Mouse (Mus musculus) forebrain, embryonic 13.5 days (tissue): ENCODE data around the gene Foxp4. TPM values are rescaled to one million over a fixed set of nuclear protein-coding genes. Genes with fewer than 3 reads are reported as not detected.

ENCODE experiments used
- ATAC-seq: fragments of 200-750 bp; cut with Nextera tagmentation; 2 replicates; pipeline ENCODE4 v1.8.0; 2017
- H3K27ac ChIP-seq: fragments of 300-500 bp; sonication (generic); 2 replicates; pipeline ENCODE4 v1.5.1; 2015; ENCODE audit warnings: inconsistent platforms, mild to moderate bottlenecking, moderate library complexity
- H3K27me3 ChIP-seq: fragments of 300-500 bp; sonication (generic); 2 replicates; pipeline ENCODE4 v1.6.1; 2015; ENCODE audit warnings: mild to moderate bottlenecking, inconsistent platforms
- H3K36me3 ChIP-seq: fragments of 300-500 bp; sonication (generic); 2 replicates; pipeline ENCODE4 v1.6.1; 2015; ENCODE audit warnings: mild to moderate bottlenecking, inconsistent platforms; ENCODE audit not compliant: poor library complexity, severe bottlenecking
- H3K4me1 ChIP-seq: fragments of 300-500 bp; sonication (generic); 2 replicates; pipeline ENCODE4 v1.6.1; 2015; ENCODE audit warnings: inconsistent platforms
- H3K4me2 ChIP-seq: fragments of 300-500 bp; sonication (generic); 2 replicates; pipeline ENCODE4 v1.6.1; 2015; ENCODE audit warnings: inconsistent platforms, mild to moderate bottlenecking, moderate library complexity
- H3K4me3 ChIP-seq: fragments of 300-500 bp; sonication (generic); 2 replicates; pipeline ENCODE4 v1.5.1; 2015; ENCODE audit warnings: mild to moderate bottlenecking, inconsistent platforms
- H3K9ac ChIP-seq: fragments of 300-500 bp; sonication (generic); 2 replicates; pipeline ENCODE4 v1.6.1; 2015; ENCODE audit warnings: mild to moderate bottlenecking, inconsistent platforms
- H3K9me3 ChIP-seq: fragments of 300-500 bp; sonication (generic); replicated peaks from 2 replicates; pipeline ENCODE4 v1.6.1; 2016; ENCODE audit warnings: inconsistent platforms
- WGBS: fragments of 180-500 bp; shearing (Covaris S2); methylation state at CpG from one replicate; pipeline ENCODE4 v1.1.7; 2015; 5-methylcytosine and 5-hydroxymethylcytosine counted together
- polyA plus RNA-seq: library from polyadenylated mRNA; unstranded; fragments of >200 nt; fragmentation: Nextera tagmentation; extraction: Ambion mirVana; gene quantifications from 2 replicates; pipeline ENCODE4 v1.2.1, GENCODE M21; 2015

The Foxp4 gene
- polyA plus RNA-seq, 1 experiment from 2014 or later = 15.6 TPM

DNA sequence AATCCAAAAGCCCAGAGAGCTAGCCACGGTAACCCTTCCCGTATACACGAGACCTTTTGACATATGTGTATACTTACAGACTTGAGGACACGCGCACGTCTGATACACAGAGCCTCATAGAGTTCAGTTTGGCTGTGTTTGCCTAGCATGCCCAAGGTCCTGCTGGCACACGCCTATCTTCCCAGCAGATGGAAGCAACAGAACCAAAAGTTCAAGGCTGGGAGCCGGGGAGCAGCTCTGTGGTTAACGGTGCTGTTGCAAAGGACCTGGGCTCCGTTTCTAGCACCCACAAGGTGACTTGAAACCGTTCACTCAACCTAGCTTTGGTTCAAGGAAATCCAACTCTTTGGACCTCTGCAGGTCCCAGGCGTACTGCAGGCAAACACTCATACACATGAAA is 25.0 kb upstream of the Foxp4 start:
- no peak for ATAC-seq

DNA sequence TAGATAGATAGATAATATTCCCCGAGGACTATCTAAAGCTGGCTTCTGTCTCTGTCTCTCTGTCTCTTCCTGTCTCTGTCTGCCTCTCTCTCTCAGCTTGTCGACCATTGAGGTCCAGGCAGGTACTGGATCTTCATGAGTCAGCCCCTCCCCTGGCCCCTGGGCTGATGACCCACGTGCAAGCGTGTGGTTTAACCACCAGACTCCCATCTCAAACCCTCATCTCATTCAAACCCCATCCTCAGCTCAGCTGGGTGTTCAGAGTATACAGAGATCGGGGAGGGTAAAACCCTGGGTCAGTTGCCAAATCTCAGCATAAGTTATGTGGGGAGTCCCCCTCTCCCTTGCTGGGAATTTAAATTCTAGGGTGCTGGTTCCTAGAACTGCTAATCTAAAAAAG is 24.3 kb upstream of the Foxp4 start:
- H3K36me3 ChIP-seq = no peaks in the 10 kb centered on the region
- ATAC-seq = no peak
- no peaks in the 10 kb centered on the region for H3K9me3 ChIP-seq
- H3K27ac ChIP-seq = no peak overlapping the region
- no peak overlapping the region for H3K4me3 ChIP-seq
- H3K27me3 ChIP-seq = peaks cover 46% of the 10 kb centered on the region
- no peak overlapping the region for H3K4me2 ChIP-seq
- no peak overlapping the region for H3K9ac ChIP-seq
- H3K4me1 ChIP-seq = peaks cover 38% of the 10 kb centered on the region
- 84% methylated on average over 5 of the region's 5 CpGs for WGBS

More for the DNA sequence above, 25.0 kb upstream of the Foxp4 start:
- no peaks in the 10 kb centered on the region for H3K9me3 ChIP-seq
- H3K27me3 ChIP-seq = peaks cover 47% of the 10 kb centered on the region
- H3K36me3 ChIP-seq = no peaks in the 10 kb centered on the region
- peaks cover 38% of the 10 kb centered on the region for H3K4me1 ChIP-seq
- no peak overlapping the region for H3K27ac ChIP-seq
- 94% methylated on average over 12 of the region's 12 CpGs for WGBS
- H3K4me3 ChIP-seq = no peak overlapping the region
- H3K9ac ChIP-seq = no peak overlapping the region
- no peak overlapping the region for H3K4me2 ChIP-seq

DNA sequence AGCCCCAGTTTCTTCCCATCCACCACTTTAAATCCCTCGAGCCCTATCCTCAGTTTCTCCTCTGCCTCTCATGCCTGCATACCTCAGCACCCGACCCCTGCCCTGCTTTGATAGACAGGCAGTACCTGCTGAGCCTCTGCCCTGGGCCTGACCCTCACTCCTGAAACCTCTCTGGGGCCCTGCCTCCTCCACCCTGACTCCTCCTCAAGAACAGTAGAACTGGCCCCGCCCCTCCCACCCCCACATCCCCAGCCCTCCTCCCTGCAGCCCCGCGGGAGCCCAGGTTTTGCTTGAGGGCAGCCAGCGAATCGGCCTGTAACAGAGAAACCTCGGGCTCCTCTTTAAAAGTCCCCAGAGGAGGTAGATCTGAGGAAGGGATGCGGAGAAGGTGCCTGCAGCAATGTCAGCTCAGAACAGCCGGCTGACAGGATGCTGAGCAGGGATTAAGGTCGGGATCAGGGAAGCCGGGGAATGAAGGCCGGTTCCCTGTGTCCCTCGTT is 22.5 kb upstream of the Foxp4 start:
- peak overlapping the region; percentile 49; the same call in 1 of the 2 replicates for H3K9ac ChIP-seq
- peak overlapping the region; percentile 41 for H3K4me2 ChIP-seq
- ATAC-seq = no peak
- H3K9me3 ChIP-seq = no peaks in the 10 kb centered on the region
- peaks cover 29% of the 10 kb centered on the region for H3K4me1 ChIP-seq
- H3K36me3 ChIP-seq = no peaks in the 10 kb centered on the region
- WGBS = 1% methylated on average over 14 of the region's 14 CpGs
- H3K27ac ChIP-seq = no peak overlapping the region
- no peak overlapping the region for H3K4me3 ChIP-seq
- peaks cover 44% of the 10 kb centered on the region for H3K27me3 ChIP-seq

DNA sequence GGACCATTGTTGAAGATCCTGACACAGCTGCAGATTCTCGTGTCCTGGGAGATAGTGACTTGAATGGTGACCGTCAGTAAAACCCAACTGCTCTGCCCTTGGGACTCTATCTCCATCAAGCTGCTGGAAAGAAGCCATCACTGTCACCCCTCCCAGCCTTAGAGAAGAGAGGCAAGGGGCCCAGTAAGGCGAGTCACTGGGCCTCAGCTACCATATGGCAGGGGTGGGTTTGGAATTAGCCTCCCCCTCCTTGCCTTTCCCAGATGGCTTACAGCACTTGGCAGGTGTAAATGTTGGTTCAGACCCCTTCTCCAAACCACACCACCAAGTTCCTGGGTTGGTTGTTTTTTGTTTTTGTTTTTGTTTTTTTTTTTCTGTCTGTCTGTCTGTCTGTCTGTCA is 21.7 kb upstream of the Foxp4 start:
- ATAC-seq = no peak
- no peak overlapping the region for H3K27ac ChIP-seq
- WGBS = 72% methylated on average over 3 of the region's 3 CpGs

DNA sequence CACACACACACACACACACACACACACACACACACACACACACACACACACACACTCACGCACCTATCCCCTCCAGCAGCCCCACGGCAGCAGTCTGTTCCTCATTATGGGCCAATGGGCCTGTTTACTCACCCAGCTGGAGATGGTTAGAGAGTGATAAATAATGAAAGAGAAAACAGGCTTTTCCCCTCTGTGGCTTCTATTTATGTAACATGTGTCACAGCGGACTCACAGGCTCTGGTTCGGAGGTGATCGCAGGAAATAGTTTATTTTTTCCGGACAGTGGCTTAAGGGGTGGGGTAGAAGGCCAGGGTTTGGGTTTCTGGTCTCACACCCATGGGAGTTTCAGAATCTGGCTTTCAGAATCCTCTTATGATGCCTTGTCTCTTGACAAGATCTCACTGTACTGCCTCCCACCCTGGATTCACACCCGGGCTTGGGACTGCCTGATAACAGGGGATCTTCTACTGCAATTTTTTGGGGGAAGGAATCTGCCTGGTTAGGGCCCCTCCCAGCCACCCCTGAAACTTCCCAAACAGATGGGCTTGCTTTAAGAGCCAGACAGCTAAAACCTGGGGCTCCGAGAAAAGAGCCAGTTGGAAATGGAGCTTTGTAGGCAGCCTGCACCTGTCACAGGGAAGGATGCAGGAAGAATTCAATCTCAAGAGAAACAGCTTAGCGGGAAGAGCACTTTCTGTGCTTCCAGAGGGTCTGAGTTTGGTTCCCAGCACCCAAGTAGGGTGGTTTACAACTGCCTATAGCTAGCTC is 18.8 kb upstream of the Foxp4 start:
- no peak overlapping the region for H3K4me3 ChIP-seq
- H3K27ac ChIP-seq = peak overlapping the region; percentile 1; the same call in 1 of the 2 replicates
- peaks cover 26% of the 10 kb centered on the region for H3K27me3 ChIP-seq
- H3K9me3 ChIP-seq = no peaks in the 10 kb centered on the region
- ATAC-seq = peak; percentile 48; the same call in 1 of the 2 replicates
- H3K36me3 ChIP-seq = no peaks in the 10 kb centered on the region
- no peak overlapping the region for H3K4me2 ChIP-seq
- peaks cover 17% of the 10 kb centered on the region for H3K4me1 ChIP-seq
- 63% methylated on average over 9 of the region's 9 CpGs for WGBS
- H3K9ac ChIP-seq = no peak overlapping the region

More for the DNA sequence above, 21.7 kb upstream of the Foxp4 start:
- H3K27me3 ChIP-seq = peaks cover 44% of the 10 kb centered on the region
- no peak overlapping the region for H3K9ac ChIP-seq
- peaks cover 21% of the 10 kb centered on the region for H3K4me1 ChIP-seq
- no peak overlapping the region for H3K4me2 ChIP-seq
- no peak overlapping the region for H3K4me3 ChIP-seq
- H3K36me3 ChIP-seq = no peaks in the 10 kb centered on the region
- H3K9me3 ChIP-seq = no peaks in the 10 kb centered on the region

DNA sequence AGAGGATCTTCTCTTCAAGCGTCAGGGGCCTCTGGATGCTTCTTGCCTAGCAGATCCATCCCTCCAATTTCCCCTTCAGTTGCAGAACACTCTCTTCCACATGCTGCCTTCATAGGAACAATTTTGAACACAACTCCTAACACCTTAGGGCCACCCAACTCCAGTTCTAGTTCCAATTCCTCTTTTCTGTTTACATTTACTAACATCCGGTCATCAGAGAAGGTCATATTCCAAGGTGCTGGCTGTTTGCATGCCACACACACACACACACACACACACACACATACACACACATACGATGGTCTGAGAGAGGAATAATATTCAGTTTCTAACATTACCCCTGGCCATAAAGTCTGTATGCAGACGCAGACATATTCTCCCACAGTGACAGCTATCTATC is 17.6 kb upstream of the Foxp4 start:
- WGBS = 86% methylated on average over 4 of the region's 4 CpGs
- no peak overlapping the region for H3K4me2 ChIP-seq

DNA sequence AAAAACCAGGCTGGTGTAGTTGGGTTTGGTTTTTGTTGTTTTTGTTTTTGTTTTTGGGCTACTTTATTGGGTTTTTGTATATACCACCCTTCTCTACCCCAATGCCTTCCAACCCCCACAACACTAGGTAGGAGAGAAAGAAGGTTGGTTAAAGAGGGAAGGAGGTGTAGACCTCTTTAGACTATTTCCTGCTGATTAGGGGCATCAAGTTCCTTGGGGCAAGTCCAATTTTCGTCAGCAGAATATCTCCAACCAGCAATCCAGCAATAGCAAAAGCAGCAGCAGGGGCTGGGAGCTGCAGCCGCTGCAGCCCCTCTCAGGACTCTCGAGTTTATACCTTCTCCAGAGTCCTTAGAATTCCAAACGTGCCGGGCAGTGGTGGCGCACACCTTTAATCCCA is 14.4 kb upstream of the Foxp4 start:
- Histone ChIP-seq H3K27ac (no peak overlapping the region), H3K9ac (no peak overlapping the region), H3K4me1 (peaks cover 6% of the 10 kb centered on the region; the same call in 1 of the 2 replicates), H3K27me3 (peaks cover 12% of the 10 kb centered on the region; the same call in 1 of the 2 replicates), H3K4me3 (no peak overlapping the region), H3K9me3 (no peaks in the 10 kb centered on the region), H3K4me2 (no peak overlapping the region), H3K36me3 (no peaks in the 10 kb centered on the region)
- 84% methylated on average over 6 of the region's 6 CpGs for WGBS
- ATAC-seq = no peak

More for the DNA sequence above, 17.6 kb upstream of the Foxp4 start:
- no peaks in the 10 kb centered on the region for H3K36me3 ChIP-seq
- no peak overlapping the region for H3K27ac ChIP-seq
- H3K27me3 ChIP-seq = peaks cover 20% of the 10 kb centered on the region
- no peaks in the 10 kb centered on the region for H3K9me3 ChIP-seq
- H3K9ac ChIP-seq = no peak overlapping the region
- peaks cover 11% of the 10 kb centered on the region for H3K4me1 ChIP-seq
- H3K4me3 ChIP-seq = no peak overlapping the region
- ATAC-seq = no peak

DNA sequence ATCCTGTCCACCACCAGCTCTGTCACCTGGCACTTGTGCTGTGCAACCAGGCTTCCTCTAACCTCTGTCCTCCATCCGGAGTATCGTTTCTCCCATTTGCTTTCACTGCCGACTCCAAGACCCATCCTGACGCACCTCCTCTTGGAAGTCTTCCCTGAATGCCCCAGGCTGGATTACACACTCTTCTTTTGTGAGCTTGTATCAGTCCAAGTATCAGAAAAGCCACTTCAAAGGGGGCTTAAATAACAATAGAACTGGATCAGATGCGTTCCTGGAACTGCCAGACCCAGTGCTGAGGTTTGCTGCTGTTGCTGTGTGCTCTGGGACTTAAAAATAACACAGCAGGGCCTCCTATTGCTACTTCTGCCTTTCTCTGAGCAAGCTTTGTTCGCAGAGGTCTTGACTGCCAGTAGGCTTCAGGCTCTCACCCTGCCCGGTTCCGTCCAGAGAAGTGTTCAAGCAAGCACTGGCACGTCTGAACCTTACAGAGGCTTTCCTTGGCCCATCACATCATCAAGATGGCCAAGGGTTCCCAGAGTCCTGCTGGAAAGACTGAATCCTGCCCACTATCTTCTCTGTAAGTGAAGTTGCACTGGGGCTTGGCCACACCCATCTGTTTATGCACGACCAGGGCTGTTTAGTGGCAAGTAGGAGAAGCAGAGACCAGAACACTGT is 13.6 kb upstream of the Foxp4 start:
- 18% methylated on average over 10 of the region's 10 CpGs for WGBS

DNA sequence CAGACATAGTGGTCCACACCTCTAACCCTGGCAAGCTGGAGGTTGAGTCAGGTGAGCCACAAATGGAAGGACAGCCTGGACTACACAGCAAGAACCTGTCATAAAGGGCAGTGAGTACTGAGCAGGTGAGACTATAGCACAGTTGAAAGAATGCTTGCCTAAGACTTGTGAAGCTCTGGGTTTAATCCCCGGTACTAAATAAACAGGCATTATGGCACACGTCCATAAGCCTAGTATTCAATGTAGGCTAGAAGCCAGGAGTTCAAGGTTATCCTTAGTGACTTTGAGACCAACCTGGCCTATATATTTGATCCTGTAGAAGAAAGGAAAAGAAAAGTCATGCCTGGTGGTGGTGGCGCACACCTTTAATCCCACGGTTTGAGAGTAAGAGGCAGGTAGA is 12.1 kb upstream of the Foxp4 start:
- H3K36me3 ChIP-seq = no peaks in the 10 kb centered on the region
- H3K4me1 ChIP-seq = no peaks in the 10 kb centered on the region
- H3K27me3 ChIP-seq = peaks cover 4% of the 10 kb centered on the region; the same call in 1 of the 2 replicates
- no peak for ATAC-seq
- H3K4me2 ChIP-seq = no peak overlapping the region
- no peak overlapping the region for H3K4me3 ChIP-seq
- 85% methylated on average over 4 of the region's 4 CpGs for WGBS
- no peak overlapping the region for H3K27ac ChIP-seq
- H3K9ac ChIP-seq = no peak overlapping the region
- no peaks in the 10 kb centered on the region for H3K9me3 ChIP-seq

More for the DNA sequence above, 13.6 kb upstream of the Foxp4 start:
- Histone ChIP-seq H3K4me1 (no peaks in the 10 kb centered on the region; the same call in 1 of the 2 replicates), H3K9me3 (no peaks in the 10 kb centered on the region), H3K27ac (no peak overlapping the region), H3K4me3 (no peak overlapping the region), H3K9ac (no peak overlapping the region), H3K36me3 (no peaks in the 10 kb centered on the region), H3K4me2 (no peak overlapping the region), H3K27me3 (peaks cover 7% of the 10 kb centered on the region; the same call in 1 of the 2 replicates)
- no peak for ATAC-seq

DNA sequence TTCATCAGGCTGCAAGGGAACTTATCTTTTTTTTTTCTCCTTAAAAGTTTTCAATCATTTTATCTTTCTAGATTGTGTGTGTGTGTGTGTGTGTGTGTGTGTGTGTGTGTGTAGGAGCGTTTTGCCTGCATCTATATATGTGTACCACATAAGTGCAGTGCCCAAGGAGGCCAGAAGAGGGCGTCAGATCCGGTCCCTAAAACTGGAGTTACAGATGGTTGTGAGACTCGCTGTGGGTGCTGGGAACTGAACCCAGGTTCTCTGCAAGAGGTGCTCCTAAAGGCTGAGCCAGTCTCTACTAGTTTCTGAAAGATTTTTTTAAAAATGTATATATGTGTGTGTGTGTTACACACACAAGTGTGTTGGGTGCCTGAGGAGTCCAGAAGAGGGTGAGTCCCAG is 5.0 kb upstream of the Foxp4 start:
- Histone ChIP-seq H3K9me3 (0 out of 2 replicates have a peak, but pooled peaks cover 3% of the 10 kb centered on the region), H3K9ac (no peak overlapping the region), H3K4me1 (peaks cover 21% of the 10 kb centered on the region), H3K36me3 (no peaks in the 10 kb centered on the region), H3K27me3 (peaks cover 24% of the 10 kb centered on the region), H3K4me3 (no peak overlapping the region), H3K27ac (no peak overlapping the region), H3K4me2 (no peak overlapping the region)
- ATAC-seq = no peak
- WGBS = 89% methylated on average over 4 of the region's 4 CpGs

DNA sequence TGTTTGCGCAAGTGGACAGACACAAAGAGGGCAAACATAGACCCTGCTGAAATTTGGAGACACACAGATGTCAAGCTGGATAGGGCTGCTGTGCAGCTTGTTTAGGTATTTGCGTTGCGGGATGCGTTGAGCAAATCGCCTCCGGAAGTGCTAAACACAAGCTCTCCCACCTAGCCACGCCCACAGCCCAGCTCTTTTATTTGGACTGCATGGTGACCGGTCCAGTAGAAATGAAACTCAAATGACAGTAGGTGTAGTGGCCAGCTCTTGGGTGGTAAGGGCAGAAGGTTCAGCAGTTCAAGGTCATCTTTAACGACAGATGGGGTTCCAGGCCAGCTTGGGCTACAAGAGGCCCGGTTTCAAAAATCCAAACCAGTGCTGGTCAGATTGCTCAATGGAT is 1.5 kb upstream of the Foxp4 start:
- WGBS = 25% methylated on average over 10 of the region's 10 CpGs
- Histone ChIP-seq H3K36me3 (no peaks in the 10 kb centered on the region), H3K4me1 (peaks cover 47% of the 10 kb centered on the region), H3K9me3 (0 out of 2 replicates have a peak, but pooled peaks cover 3% of the 10 kb centered on the region), H3K27me3 (peaks cover 34% of the 10 kb centered on the region), H3K27ac (no peak overlapping the region), H3K9ac (peak overlapping the region; percentile 89; the same call in 1 of the 2 replicates), H3K4me3 (0 out of 2 replicates have a peak overlapping the region, but pooled peaks have one; percentile 68), H3K4me2 (peak overlapping the region; percentile 74)
- ATAC-seq = no peak

DNA sequence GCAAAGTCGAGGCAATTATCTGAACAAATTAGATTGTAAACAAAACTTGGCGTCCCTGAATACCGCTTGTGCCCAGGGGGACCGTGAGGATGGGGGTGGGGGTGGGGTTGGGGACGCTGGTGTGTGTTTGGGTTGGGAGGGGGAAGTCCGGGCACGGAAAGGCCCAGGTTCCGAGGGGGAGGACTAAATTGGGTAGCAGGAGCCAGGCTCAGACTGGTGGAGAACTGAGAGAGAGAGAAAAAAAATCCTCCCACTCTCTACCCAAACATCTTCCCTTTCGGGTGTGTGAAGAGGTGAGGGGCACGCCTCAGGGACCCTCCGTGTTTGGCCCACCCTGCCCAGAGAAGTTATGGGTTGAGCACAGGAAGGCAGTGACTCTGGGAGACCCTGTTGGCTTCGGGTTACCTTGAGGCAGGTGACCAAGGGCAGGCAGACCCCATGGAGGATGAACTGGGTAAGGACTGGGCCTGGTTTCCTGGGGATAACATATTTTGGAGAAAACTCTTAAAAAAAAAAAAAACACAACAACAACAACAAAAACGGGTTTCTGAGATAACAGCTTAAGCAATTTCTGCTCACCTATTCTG is 988 bp upstream of the Foxp4 start:
- H3K4me3 ChIP-seq = peak overlapping the region; percentile 68

More for the DNA sequence above, 988 bp upstream of the Foxp4 start:
- WGBS = 0% methylated on average over 12 of the region's 13 CpGs
- Histone ChIP-seq H3K4me2 (peak overlapping the region; percentile 74), H3K36me3 (no peaks in the 10 kb centered on the region), H3K4me1 (peaks cover 52% of the 10 kb centered on the region), H3K27ac (peak overlapping the region; percentile 93), H3K9ac (peak overlapping the region; percentile 89), H3K27me3 (peaks cover 35% of the 10 kb centered on the region), H3K9me3 (0 out of 2 replicates have a peak, but pooled peaks cover 3% of the 10 kb centered on the region)
- no peak; the same call in 1 of the 2 replicates for ATAC-seq
